ENCODE assay signal across 10 mouse cellular contexts in the genomic region with DNA sequence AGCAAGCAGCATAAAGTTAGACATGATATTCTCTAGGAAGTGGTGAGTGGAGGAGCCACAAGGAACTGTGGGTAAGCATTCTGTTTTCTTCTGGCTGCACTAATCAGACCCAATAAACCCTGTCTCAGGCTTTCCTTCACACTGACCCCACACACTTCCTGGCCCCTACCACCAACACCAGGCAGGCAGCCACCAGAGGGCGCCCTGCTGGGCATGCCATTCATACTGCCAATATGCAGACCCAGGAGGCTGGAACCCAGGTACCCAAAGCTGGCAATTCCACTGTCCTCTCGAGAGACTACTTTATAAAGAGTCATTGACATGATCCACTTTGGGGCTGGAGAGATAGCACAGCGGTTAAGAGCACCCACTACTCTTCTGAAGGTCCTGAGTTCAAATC. TPM values are rescaled to one million over a fixed set of nuclear protein-coding genes. Genes with fewer than 3 reads are reported as not detected.
DNase-seq lines count a peak whose midpoint lies in the region; ATAC-seq and TF ChIP-seq lines count a peak whose summit lies in the region.
"Had no signal": no experiment of that assay in that cellular context is flagged by ENCODE, and none has a peak within 500 bp of the region (broad histone marks: within the 10 kb centered on the region; RNA-seq: fewer than 3 reads in every experiment).

No protein-coding gene starts in this region.

- H3K4me1 ChIP-seq in intestine, postnatal 0 days (replicated peaks; ENCODE audit: control insufficient read depth, insufficient read depth, low read length): no peaks in the 10 kb centered on the region
- no peaks in the 10 kb centered on the region for H3K4me1 ChIP-seq in intestine, embryonic 15.5 days (replicated peaks)
- no peaks in the 10 kb centered on the region for H3K4me1 ChIP-seq in G1E (ENCODE audit: insufficient read depth, low read depth, low read length)
- H3K4me1 ChIP-seq: limb, embryonic 15.5 days; stomach, embryonic 15.5 days had no signal

- DNase-seq in CD4-positive helper T cell, adult 2 months (ENCODE audit: low read depth, low spot score): peak; percentile 55
- no peak for DNase-seq in G1E (ENCODE audit: low spot score)
- peak; percentile 20 for DNase-seq in embryo, embryonic 9.5 days (ENCODE audit: extremely low spot score)
- peak; percentile 31 to 49 for DNase-seq in lung, adult 18-20 months
- peak; percentile 77 for DNase-seq in splenic B cell, adult 2 months (ENCODE audit: low read depth, low spot score)
- DNase-seq in layer of hippocampus, adult 9-11 months: no peak

- peaks cover 42% of the 10 kb centered on the region for H3K36me3 ChIP-seq in intestine, postnatal 0 days (ENCODE audit: control insufficient read depth, insufficient read depth)
- H3K36me3 ChIP-seq in intestine, embryonic 15.5 days: peaks cover 4% of the 10 kb centered on the region
- H3K36me3 ChIP-seq in G1E (replicated peaks): peaks cover 66% of the 10 kb centered on the region
- H3K36me3 ChIP-seq in splenic B cell, adult 2 months (ENCODE audit: control insufficient read depth, insufficient read depth, low read length, poor library complexity, severe bottlenecking): no peaks in the 10 kb centered on the region

- H3K4me3 ChIP-seq in intestine, postnatal 0 days (ENCODE audit: low read depth, low read length): no peak overlapping the region
- no peak overlapping the region for H3K4me3 ChIP-seq in intestine, embryonic 15.5 days (replicated peaks)
- H3K4me3 ChIP-seq in G1E (ENCODE audit: low read depth, low read length): no peak overlapping the region
- H3K4me3 ChIP-seq: limb, embryonic 15.5 days; stomach, embryonic 15.5 days had no signal

- no peaks in the 10 kb centered on the region for H3K27me3 ChIP-seq in intestine, postnatal 0 days (replicated peaks; ENCODE audit: control insufficient read depth, insufficient read depth, low read length)
- no peaks in the 10 kb centered on the region for H3K27me3 ChIP-seq in intestine, embryonic 15.5 days (replicated peaks)
- H3K27me3 ChIP-seq in G1E (ENCODE audit: insufficient read depth, low read length): no peaks in the 10 kb centered on the region; the same call in 1 of the 2 replicates
- no peaks in the 10 kb centered on the region for H3K27me3 ChIP-seq in splenic B cell, adult 2 months (ENCODE audit: control insufficient read depth, insufficient read depth, low read length, poor library complexity, severe bottlenecking)
- H3K27me3 ChIP-seq: limb, embryonic 15.5 days; stomach, embryonic 15.5 days had no signal

- 51% methylated on average over 3 of the region's 3 CpGs for WGBS in intestine, postnatal 0 days
- whole genome bisulfite sequencing in intestine, embryonic 15.5 days: 60% methylated on average over 3 of the region's 3 CpGs

- no peaks in the 10 kb centered on the region for H3K9me3 ChIP-seq in intestine, postnatal 0 days (ENCODE audit: control insufficient read depth)
- no peaks in the 10 kb centered on the region for H3K9me3 ChIP-seq in intestine, embryonic 15.5 days
- no peaks in the 10 kb centered on the region for H3K9me3 ChIP-seq in G1E (replicated peaks)
- H3K9me3 ChIP-seq: limb, embryonic 15.5 days; stomach, embryonic 15.5 days had no signal

- no peak for ATAC-seq in intestine, postnatal 0 days
- no peak for ATAC-seq in intestine, embryonic 15.5 days
- ATAC-seq in G1E (ENCODE audit: extremely low read depth, insufficient number of reproducible peaks, low FRiP score, poor library complexity, severe bottlenecking): no peak

- peak; percentile 75 for TF ChIP-seq CTCF in intestine, postnatal 0 days (IDR thresholded peaks at IDR 0.05; ENCODE audit: low read depth)
- 0 out of 2 replicates have a peak, but pooled peaks have one; percentile 22 for TF ChIP-seq CTCF in G1E (IDR thresholded peaks at IDR 0.05; ENCODE audit: low read depth, low read length)

- no peak overlapping the region for H3K4me2 ChIP-seq in intestine, postnatal 0 days (replicated peaks; ENCODE audit: low read depth)
- no peak overlapping the region for H3K4me2 ChIP-seq in intestine, embryonic 15.5 days (replicated peaks)
- H3K4me2 ChIP-seq: limb, embryonic 15.5 days; stomach, embryonic 15.5 days had no signal

- H3K9ac ChIP-seq in intestine, postnatal 0 days (ENCODE audit: low read depth, low read length): no peak overlapping the region
- H3K9ac ChIP-seq in intestine, embryonic 15.5 days: no peak overlapping the region
- H3K9ac ChIP-seq: limb, embryonic 15.5 days; stomach, embryonic 15.5 days had no signal

- no peak overlapping the region for H3K27ac ChIP-seq in intestine, postnatal 0 days (ENCODE audit: low read depth, low read length)
- no peak overlapping the region for H3K27ac ChIP-seq in intestine, embryonic 15.5 days
- H3K27ac ChIP-seq: limb, embryonic 15.5 days; stomach, embryonic 15.5 days had no signal

RNA-seq across cellular contexts. Expression of a gene that starts 14.6 kb away (rescaled TPM):
- 0.99 and 1.2 TPM in 2 replicates for polyA plus RNA-seq in intestine, postnatal 0 days (2015; fragmentation: Nextera tagmentation; extraction: Ambion mirVana)
- polyA plus RNA-seq in intestine, embryonic 15.5 days (2015; fragmentation: Nextera tagmentation; extraction: Ambion mirVana): 3.0 and 3.1 TPM in 2 replicates
- 1.7 and 2.6 TPM in 2 replicates for total RNA-seq in G1E (2014; fragmentation: Nextera tagmentation)
- total RNA-seq in G1E (2017): 1.8 and 2.0 TPM in 2 replicates
- 0.84 and 1.4 TPM in 2 replicates for polyA plus RNA-seq in G1E (2012)

RNA-seq across cellular contexts. Expression of a gene that starts 38.0 kb away (rescaled TPM):
- 78.6 and 82.6 TPM in 2 replicates for polyA plus RNA-seq in intestine, postnatal 0 days (2015; fragmentation: Nextera tagmentation; extraction: Ambion mirVana)
- 68.2 and 70.9 TPM in 2 replicates for polyA plus RNA-seq in intestine, embryonic 15.5 days (2015; fragmentation: Nextera tagmentation; extraction: Ambion mirVana)
- total RNA-seq in G1E (2014; fragmentation: Nextera tagmentation) (11.1 and 21.3 TPM in 2 replicates), G1E (2017) (44.1 and 52.8 TPM in 2 replicates)
- polyA plus RNA-seq in G1E (2012): 81.2 and 89.2 TPM in 2 replicates

Comparison
In these comparisons a context has a peak if more than half of its experiments do, and no peak if none do; other contexts are left out.
1. DNase-seq: peak in CD4-positive helper T cell, adult 2 months (single experiment), embryo, embryonic 9.5 days (single experiment), lung, adult 18-20 months (2 of 2) and splenic B cell, adult 2 months (single experiment); none in G1E (single experiment) and layer of hippocampus, adult 9-11 months (single experiment).